Mouse (Mus musculus) left cerebral cortex, postnatal 14 days (tissue): ENCODE data around the gene Chst15. TPM values are rescaled to one million over a fixed set of nuclear protein-coding genes. Genes with fewer than 3 reads are reported as not detected.
A peak's percentile ranks its signal among the peaks of the same experiment; 100 is the strongest.

Experiments
- DNase-seq, 2 experiments: peaks; one replicate each; pipeline ENCODE4 v3.0.0; 2021 to 2022; ENCODE audit warnings: low spot score in 2 of 2, mixed read lengths in 1 of 2
- intact Hi-C: fragments of 180-260 bp; cut with DNase I; formaldehyde crosslinking; loops from one replicate; pipeline ENCODE4 v1.15.1; 2025
- long read RNA-seq, 2 experiments: library from polyadenylated mRNA; stranded (forward); transcript quantifications; one replicate each; pipeline ENCODE4 v2.0.0; 2021
- total RNA-seq, 2 experiments: library from RNA; stranded (reverse); gene quantifications; 2 replicates each; pipeline ENCODE4 v1.2.3; 2021

Gene Chst15
- total RNA-seq = 10 to 100 TPM; 33.0 to 34.7 TPM
- long read RNA-seq, experiment 1, full-length matches to known transcripts = 12 of 14 reads
- long read RNA-seq, experiment 1, partial matches to known transcripts = 1 of 14 reads
- long read RNA-seq, experiment 1, other reads (novel, unspliced or antisense) = 1 of 14 reads
- long read RNA-seq, experiment 2, full-length matches to known transcripts = 6 of 11 reads
- long read RNA-seq, experiment 2, partial matches to known transcripts = 5 of 11 reads
- long read RNA-seq, experiment 2, other reads (novel, unspliced or antisense) = 0 of 11 reads

GRCm38 (mm10) chr7:132317036-132317541 lies at the start of gene Chst15:
Gene Chst15, minus strand, starts transcription at chr7:132317228.
- DNase-seq = peak; percentile 58 to 59
- intact Hi-C loops = loop anchor here (2.0 to 5.0 kb wide), 4 partner anchors 70 to 235 kb away; no protein-coding TSS in a partner anchor

GRCm38 (mm10) chr7:132365703-132366384 lies 48.8 kb upstream of the Chst15 start:
- no peak for DNase-seq
- intact Hi-C loops = no loop called here

GRCm38 (mm10) chr7:132365111-132365510 lies 48.1 kb upstream of the Chst15 start:
- intact Hi-C loops = no loop called here
- DNase-seq = no peak

- intact Hi-C loops = no loop called here
- DNase-seq = no peak
These were observed 47.5 kb upstream of the Chst15 start for GRCm38 (mm10) chr7:132364506-132364905.

- intact Hi-C loops = no loop called here
- DNase-seq = no peak
These were observed 43.3 kb upstream of the Chst15 start for GRCm38 (mm10) chr7:132360336-132360735.

- DNase-seq = no peak
- intact Hi-C loops = no loop called here
These were observed 41.7 kb upstream of the Chst15 start for GRCm38 (mm10) chr7:132358709-132359108.

GRCm38 (mm10) chr7:132358250-132358649 lies 41.2 kb upstream of the Chst15 start:
- DNase-seq = no peak
- intact Hi-C loops = no loop called here

GRCm38 (mm10) chr7:132357841-132358237 lies 40.8 kb upstream of the Chst15 start:
- DNase-seq = no peak
- intact Hi-C loops = no loop called here

- intact Hi-C loops = no loop called here
- DNase-seq = no peak
These were observed 40.1 kb upstream of the Chst15 start for GRCm38 (mm10) chr7:132356881-132357840.

GRCm38 (mm10) chr7:132356185-132356584 lies 39.2 kb upstream of the Chst15 start:
- DNase-seq = peak in 1 of 2 experiments; percentile 49
- intact Hi-C loops = no loop called here

GRCm38 (mm10) chr7:132355767-132356166 lies 38.7 kb upstream of the Chst15 start:
- no peak for DNase-seq
- intact Hi-C loops = no loop called here

- intact Hi-C loops = no loop called here
- DNase-seq = no peak
These were observed 32.1 kb upstream of the Chst15 start for GRCm38 (mm10) chr7:132349075-132349572.

GRCm38 (mm10) chr7:132347273-132348045 lies 30.4 kb upstream of the Chst15 start:
- intact Hi-C loops = no loop called here
- DNase-seq = peak in 1 of 2 experiments; percentile 28

GRCm38 (mm10) chr7:132345526-132346070 lies 28.6 kb upstream of the Chst15 start:
- intact Hi-C loops = no loop called here
- DNase-seq = no peak

GRCm38 (mm10) chr7:132344606-132345005 lies 27.6 kb upstream of the Chst15 start:
- intact Hi-C loops = no loop called here
- no peak for DNase-seq

GRCm38 (mm10) chr7:132343900-132344299 lies 26.9 kb upstream of the Chst15 start:
- intact Hi-C loops = no loop called here
- no peak for DNase-seq

GRCm38 (mm10) chr7:132343146-132343545 lies 26.1 kb upstream of the Chst15 start:
- DNase-seq = no peak
- intact Hi-C loops = no loop called here

GRCm38 (mm10) chr7:132339041-132339839 lies 22.2 kb upstream of the Chst15 start:
- intact Hi-C loops = no loop called here
- DNase-seq = no peak
